Mouse (Mus musculus) lung, embryonic 14.5 days (tissue): ENCODE data around the gene Nemp2. TPM values are rescaled to one million over a fixed set of nuclear protein-coding genes. Genes with fewer than 3 reads are reported as not detected.

Experiments used
- ATAC-seq: fragments of 200-750 bp; cut with Nextera tagmentation; 2 replicates; pipeline ENCODE4 v1.8.0; 2017; ENCODE audit warnings: mild to moderate bottlenecking, moderate TSS enrichment, moderate library complexity; ENCODE audit not compliant: insufficient read depth
- DNase-seq: peaks from one replicate; pipeline ENCODE4 v3.0.0-alpha.2; 2015
- H3K27ac ChIP-seq: fragments of 300-500 bp; sonication (generic); 2 replicates; pipeline ENCODE4 v1.5.1; 2014; ENCODE audit warnings: low read depth, mild to moderate bottlenecking, moderate library complexity
- H3K27me3 ChIP-seq: fragments of 300-500 bp; sonication (generic); 2 replicates; pipeline ENCODE4 v1.6.1; 2014; ENCODE audit warnings: low read length, control low read depth; ENCODE audit not compliant: insufficient read depth
- H3K36me3 ChIP-seq: fragments of 300-500 bp; sonication (generic); 2 replicates; pipeline ENCODE4 v1.6.1; 2014; ENCODE audit warnings: control low read depth; ENCODE audit not compliant: insufficient read depth
- H3K4me1 ChIP-seq: fragments of 300-500 bp; sonication (generic); 2 replicates; pipeline ENCODE4 v1.6.1; 2014; ENCODE audit warnings: antibody characterized with exemption, control low read depth; ENCODE audit not compliant: insufficient read depth
- H3K4me2 ChIP-seq: fragments of 300-500 bp; sonication (generic); 2 replicates; pipeline ENCODE4 v1.6.1; 2014; ENCODE audit warnings: mild to moderate bottlenecking
- H3K4me3 ChIP-seq: fragments of 300-500 bp; sonication (generic); 2 replicates; pipeline ENCODE4 v1.5.1; 2014; ENCODE audit warnings: low read depth, low read length
- H3K9ac ChIP-seq: fragments of 300-500 bp; sonication (generic); 2 replicates; pipeline ENCODE4 v1.6.1; 2014
- H3K9me3 ChIP-seq: fragments of 300-500 bp; sonication (generic); 2 replicates; pipeline ENCODE4 v1.6.1; 2016; ENCODE audit warnings: low read depth, low read length, control low read depth
- CTCF ChIP-seq: IDR thresholded peaks from 2 replicates; pipeline ENCODE4 v1.5.1; 2016; ENCODE audit warnings: antibody characterized with exemption, low read depth
- WGBS: fragments of 180-500 bp; shearing (Covaris S2); extraction: QIAGEN DNeasy Blood & Tissue Kit; methylation state at CpG from one replicate; pipeline ENCODE4 v1.1.7; 2014; 5-methylcytosine and 5-hydroxymethylcytosine counted together
- polyA plus RNA-seq: library from polyadenylated mRNA; unstranded; fragments of >200 nt; fragmentation: Nextera tagmentation; extraction: Ambion mirVana; gene quantifications from 2 replicates; pipeline ENCODE4 v1.2.1, GENCODE M21; 2014

Nemp2 gene
- polyA plus RNA-seq, 1 experiment from 2014 or later: 14.3 TPM

DNA sequence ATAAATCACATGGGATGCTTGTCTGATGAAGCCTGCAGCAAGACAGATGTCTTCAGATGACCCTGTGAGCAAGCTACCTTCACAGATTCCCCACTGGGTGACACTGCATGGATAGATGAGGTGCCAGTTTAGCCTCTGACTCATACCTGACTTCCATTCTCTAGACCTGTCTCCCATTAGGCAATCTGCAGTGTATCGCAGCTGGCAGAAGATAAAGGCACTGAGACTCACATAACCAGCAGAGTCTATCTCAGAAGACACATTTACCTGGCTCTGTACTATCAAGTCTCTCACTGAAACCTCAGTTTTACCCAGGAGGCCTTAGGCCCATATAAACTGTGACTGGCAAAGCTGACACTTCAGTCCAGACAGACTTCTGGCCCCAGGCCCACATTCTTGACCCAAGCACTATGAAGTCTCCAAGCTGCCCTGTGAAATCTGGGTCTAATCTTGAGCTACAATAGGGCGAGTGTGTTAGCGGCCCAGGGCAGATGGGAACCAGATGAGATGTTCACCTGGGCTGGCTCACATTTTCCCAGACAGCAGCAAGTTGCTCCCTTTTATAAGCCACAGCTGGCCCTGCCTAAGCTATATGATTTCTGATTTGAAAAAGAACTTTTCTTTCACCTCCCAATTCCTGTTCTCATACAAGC, 22.2 kb downstream of the Nemp2 start:
- H3K27ac ChIP-seq: no peak overlapping the region
- no peak overlapping the region for H3K4me3 ChIP-seq
- peaks cover 15% of the 10 kb centered on the region for H3K36me3 ChIP-seq
- ATAC-seq (peak; percentile 70; the same call in 1 of the 2 replicates), DNase-seq (peak; percentile 51)
- peaks cover 4% of the 10 kb centered on the region; the same call in 1 of the 2 replicates for H3K4me1 ChIP-seq
- H3K4me2 ChIP-seq: no peak overlapping the region
- H3K27me3 ChIP-seq: no peaks in the 10 kb centered on the region
- no peak for TF ChIP-seq CTCF
- no peak overlapping the region for H3K9ac ChIP-seq
- WGBS: 59% methylated on average over 3 of the region's 3 CpGs
- H3K9me3 ChIP-seq: no peaks in the 10 kb centered on the region

DNA sequence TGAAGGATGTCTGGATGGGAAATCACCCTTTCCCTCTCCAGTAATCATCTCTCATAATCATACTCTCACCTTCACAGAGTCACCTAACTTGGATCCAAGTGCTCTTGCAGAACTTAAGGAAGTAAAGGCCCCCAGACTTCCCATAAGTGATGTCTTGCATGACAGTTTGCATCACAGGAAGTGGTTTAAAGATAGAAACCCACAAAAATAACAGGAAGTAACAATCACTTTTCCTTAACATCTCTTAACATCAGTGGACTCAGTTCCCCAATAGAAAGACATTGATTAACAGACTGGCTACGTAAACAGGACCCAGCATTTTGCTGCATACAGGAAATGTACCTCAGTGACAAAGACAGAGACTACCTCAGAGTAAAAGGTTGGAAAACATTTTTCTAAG, 22.9 kb downstream of the Nemp2 start:
- WGBS: 65% methylated on average over 1 of the region's 1 CpGs
- Histone ChIP-seq H3K4me3 (no peak overlapping the region), H3K36me3 (peaks cover 15% of the 10 kb centered on the region), H3K9me3 (no peaks in the 10 kb centered on the region), H3K27ac (no peak overlapping the region), H3K9ac (no peak overlapping the region), H3K27me3 (no peaks in the 10 kb centered on the region), H3K4me1 (peaks cover 4% of the 10 kb centered on the region; the same call in 1 of the 2 replicates), H3K4me2 (no peak overlapping the region)
- no peak for DNase-seq
- ATAC-seq: no peak
- no peak for TF ChIP-seq CTCF

GRCm38 (mm10) chr1:52655153-52655552, 24.6 kb downstream of the Nemp2 start:
- Histone ChIP-seq H3K27ac (no peak overlapping the region), H3K36me3 (peaks cover 3% of the 10 kb centered on the region; the same call in 1 of the 2 replicates), H3K4me2 (no peak overlapping the region), H3K4me1 (peaks cover 4% of the 10 kb centered on the region; the same call in 1 of the 2 replicates), H3K9me3 (no peaks in the 10 kb centered on the region), H3K9ac (no peak overlapping the region), H3K4me3 (no peak overlapping the region), H3K27me3 (no peaks in the 10 kb centered on the region)
- DNase-seq: no peak
- WGBS: 57% methylated on average over 4 of the region's 4 CpGs
- TF ChIP-seq CTCF: no peak
- ATAC-seq: no peak

DNA sequence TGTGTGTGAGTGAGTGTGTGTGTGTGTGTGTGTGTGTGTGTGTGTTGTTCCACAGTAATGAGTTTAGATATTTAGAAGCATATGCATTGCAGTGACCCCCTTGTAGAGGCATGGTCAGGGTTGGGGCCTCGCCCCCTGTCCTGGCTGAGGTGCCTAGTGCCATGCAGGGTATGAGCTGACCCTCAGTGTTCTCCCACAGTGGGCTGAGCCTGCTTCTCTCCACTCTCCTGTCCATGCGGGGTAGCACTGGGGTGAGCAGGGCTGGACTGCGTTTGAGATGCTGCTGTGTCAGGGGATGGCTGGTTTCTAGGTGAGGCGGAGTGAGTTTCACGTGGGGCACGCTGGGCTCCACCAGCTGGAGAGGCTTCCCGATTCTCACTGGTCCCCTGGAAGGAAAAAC, 27.7 kb downstream of the Nemp2 start:
- TF ChIP-seq CTCF: no peak
- no peak overlapping the region for H3K9ac ChIP-seq
- no peak for ATAC-seq
- DNase-seq: no peak
- no peak overlapping the region for H3K4me2 ChIP-seq
- no peaks in the 10 kb centered on the region for H3K36me3 ChIP-seq
- H3K27ac ChIP-seq: no peak overlapping the region
- WGBS: 81% methylated on average over 7 of the region's 7 CpGs
- H3K4me1 ChIP-seq: no peaks in the 10 kb centered on the region
- H3K4me3 ChIP-seq: no peak overlapping the region
- no peaks in the 10 kb centered on the region for H3K9me3 ChIP-seq
- H3K27me3 ChIP-seq: no peaks in the 10 kb centered on the region

GRCm38 (mm10) chr1:52660278-52660677, 29.8 kb downstream of the Nemp2 start:
- 41% methylated on average over 2 of the region's 2 CpGs for WGBS
- ATAC-seq: peak; percentile 18; the same call in 1 of the 2 replicates
- H3K27ac ChIP-seq: no peak overlapping the region
- no peaks in the 10 kb centered on the region for H3K27me3 ChIP-seq
- no peak for TF ChIP-seq CTCF
- H3K4me3 ChIP-seq: no peak overlapping the region
- no peak for DNase-seq
- H3K4me2 ChIP-seq: no peak overlapping the region
- H3K36me3 ChIP-seq: no peaks in the 10 kb centered on the region
- no peak overlapping the region for H3K9ac ChIP-seq
- H3K9me3 ChIP-seq: no peaks in the 10 kb centered on the region
- H3K4me1 ChIP-seq: no peaks in the 10 kb centered on the region

- no peak for TF ChIP-seq CTCF
- H3K27me3 ChIP-seq: no peaks in the 10 kb centered on the region
- H3K4me3 ChIP-seq: no peak overlapping the region
- H3K9me3 ChIP-seq: no peaks in the 10 kb centered on the region
- H3K9ac ChIP-seq: no peak overlapping the region
- peak; percentile 75 for ATAC-seq
- no peak overlapping the region for H3K4me2 ChIP-seq
- H3K27ac ChIP-seq: no peak overlapping the region
- H3K36me3 ChIP-seq: no peaks in the 10 kb centered on the region
- no peaks in the 10 kb centered on the region for H3K4me1 ChIP-seq
- WGBS: 49% methylated on average over 12 of the region's 12 CpGs
- peak; percentile 68 for DNase-seq
Observed at GRCm38 (mm10) chr1:52660765-52661164, 30.3 kb downstream of the Nemp2 start.

DNA sequence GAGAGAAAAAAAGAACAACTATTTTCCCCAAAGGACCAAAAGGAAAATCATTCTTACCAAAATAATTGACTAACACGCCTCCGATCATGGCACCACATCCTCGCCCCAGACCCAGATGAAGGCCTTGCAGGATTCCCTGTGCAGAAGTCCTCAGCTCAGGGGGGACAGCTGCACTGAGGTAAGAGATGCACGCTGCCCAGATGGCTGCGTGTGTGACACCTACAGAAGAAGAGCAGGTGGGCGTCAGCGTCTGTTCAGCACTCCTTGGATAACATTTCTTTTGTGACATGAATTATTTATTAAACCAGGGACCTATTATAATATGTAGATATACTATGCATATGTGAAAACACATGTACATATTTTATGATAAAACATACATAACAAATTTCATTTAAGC, 32.7 kb downstream of the Nemp2 start:
- Histone ChIP-seq H3K9ac (no peak overlapping the region), H3K36me3 (no peaks in the 10 kb centered on the region), H3K27ac (no peak overlapping the region), H3K4me2 (no peak overlapping the region), H3K4me3 (no peak overlapping the region), H3K4me1 (no peaks in the 10 kb centered on the region), H3K9me3 (no peaks in the 10 kb centered on the region), H3K27me3 (no peaks in the 10 kb centered on the region)
- 94% methylated on average over 7 of the region's 7 CpGs for WGBS
- ATAC-seq: no peak
- DNase-seq: no peak
- TF ChIP-seq CTCF: no peak
